Mouse (Mus musculus) brain, embryonic 18.5 days (tissue): Measurements from ENCODE around the gene Rpl36a-ps1.
"Not testable (repeated sequence)": the region's sequence is repeated elsewhere in the genome, so short reads cannot be mapped to it uniquely, and the experiment has no call there.

Source experiments
- DNase-seq: peaks from one replicate; pipeline ENCODE4 v3.0.0-alpha.2; 2012; ENCODE audit warnings: low read depth, low spot score

Rpl36a-ps1 gene

GRCm38 (mm10) chr14:98994218-98994617 is at the start of gene Rpl36a-ps1:
Gene Rpl36a-ps1 (minus strand): TSS chr14:98994318.
- DNase-seq = no peak

- DNase-seq = no peak
Observed at GRCm38 (mm10) chr14:99043499-99043898, 49.4 kb upstream of the Rpl36a-ps1 start.

GRCm38 (mm10) chr14:99041416-99041815 is 47.3 kb upstream of the Rpl36a-ps1 start:
- DNase-seq = no peak

GRCm38 (mm10) chr14:99039308-99039707 is 45.2 kb upstream of the Rpl36a-ps1 start:
- DNase-seq = not testable (repeated sequence)

- no peak for DNase-seq
Observed at GRCm38 (mm10) chr14:99037703-99038102, 43.6 kb upstream of the Rpl36a-ps1 start.

- DNase-seq = no peak
Observed at GRCm38 (mm10) chr14:99036039-99036438, 41.9 kb upstream of the Rpl36a-ps1 start.

GRCm38 (mm10) chr14:99034851-99035250 is 40.7 kb upstream of the Rpl36a-ps1 start:
- not testable (repeated sequence) for DNase-seq

- DNase-seq = no peak
Observed at GRCm38 (mm10) chr14:99032596-99032995, 38.5 kb upstream of the Rpl36a-ps1 start.

- DNase-seq = no peak
Observed at GRCm38 (mm10) chr14:99031337-99031873, 37.3 kb upstream of the Rpl36a-ps1 start.

- no peak for DNase-seq
Observed at GRCm38 (mm10) chr14:99029987-99030386, 35.9 kb upstream of the Rpl36a-ps1 start.

- DNase-seq = no peak
Observed at GRCm38 (mm10) chr14:99022346-99023086, 28.4 kb upstream of the Rpl36a-ps1 start.

GRCm38 (mm10) chr14:99019136-99019808 is 25.2 kb upstream of the Rpl36a-ps1 start:
- DNase-seq = no peak

GRCm38 (mm10) chr14:99018691-99019090 is 24.6 kb upstream of the Rpl36a-ps1 start:
- DNase-seq = no peak

- no peak for DNase-seq
Observed at GRCm38 (mm10) chr14:99010920-99011313, 16.8 kb upstream of the Rpl36a-ps1 start.

- DNase-seq = no peak
Observed at GRCm38 (mm10) chr14:99010224-99010919, 16.3 kb upstream of the Rpl36a-ps1 start.

GRCm38 (mm10) chr14:98992482-98992881 is 1.6 kb downstream of the Rpl36a-ps1 start:
- no peak for DNase-seq

GRCm38 (mm10) chr14:98990636-98991035 is 3.5 kb downstream of the Rpl36a-ps1 start:
- no peak for DNase-seq

- no peak for DNase-seq
Observed at GRCm38 (mm10) chr14:98989818-98990217, 4.3 kb downstream of the Rpl36a-ps1 start.

GRCm38 (mm10) chr14:98971921-98972320 is 22.2 kb downstream of the Rpl36a-ps1 start:
- no peak for DNase-seq

- no peak for DNase-seq
Observed at GRCm38 (mm10) chr14:98958978-98959658, 35.0 kb downstream of the Rpl36a-ps1 start.

GRCm38 (mm10) chr14:98956788-98957187 is 37.3 kb downstream of the Rpl36a-ps1 start:
- no peak for DNase-seq

GRCm38 (mm10) chr14:98952441-98952840 is 41.7 kb downstream of the Rpl36a-ps1 start:
- DNase-seq = no peak
